Comparison of ENCODE assay signal across 23 mouse cellular contexts in genomic region chr14:23923356-23923755, GRCm38 (mm10).
DNase-seq lines count a peak whose midpoint lies in the region; ATAC-seq and TF ChIP-seq lines count a peak whose summit lies in the region.
"Had no signal": no experiment of that assay in that cellular context is flagged by ENCODE, and none has a peak within 500 bp of the region (broad histone marks: within the 10 kb centered on the region; RNA-seq: fewer than 3 reads in every experiment).

No protein-coding gene starts in this region.

- H3K27me3 ChIP-seq in hindbrain, embryonic 16.5 days (replicated peaks; ENCODE audit: control insufficient read depth, insufficient read depth, low read length) = no peaks in the 10 kb centered on the region
- no peaks in the 10 kb centered on the region for H3K27me3 ChIP-seq in hindbrain, embryonic 12.5 days
- H3K27me3 ChIP-seq in midbrain, postnatal 0 days (ENCODE audit: insufficient read depth, low read length) = no peaks in the 10 kb centered on the region
- H3K27me3 ChIP-seq in midbrain, embryonic 16.5 days (ENCODE audit: control insufficient read depth, insufficient read depth, low read depth, low read length) = no peaks in the 10 kb centered on the region
- H3K27me3 ChIP-seq: CH12.LX; forebrain, embryonic 13.5 days had no signal

- peaks cover 6% of the 10 kb centered on the region for H3K4me1 ChIP-seq in hindbrain, embryonic 16.5 days (ENCODE audit: control insufficient read depth, insufficient read depth, low read depth, low read length)
- H3K4me1 ChIP-seq in hindbrain, embryonic 12.5 days = no peaks in the 10 kb centered on the region
- H3K4me1 ChIP-seq in midbrain, postnatal 0 days (ENCODE audit: insufficient read depth, low read length) = no peaks in the 10 kb centered on the region
- H3K4me1 ChIP-seq in midbrain, embryonic 16.5 days (ENCODE audit: control insufficient read depth, insufficient read depth, low read length) = no peaks in the 10 kb centered on the region; the same call in 1 of the 2 replicates
- peaks cover 6% of the 10 kb centered on the region; the same call in 1 of the 2 replicates for H3K4me1 ChIP-seq in cortical plate, adult 2 months (ENCODE audit: control insufficient read depth, insufficient read depth, low read length)
- H3K4me1 ChIP-seq: forebrain, embryonic 10.5 days; forebrain, embryonic 13.5 days had no signal

- intact Hi-C loops in gastrocnemius, adult 2 months (cut with DNase I) = no loop called here

- DNase-seq in gastrocnemius, adult 2 months = no peak
- DNase-seq in gastrocnemius, adult 8-10 months (ENCODE audit: low spot score in 2 of 2) = no peak
- DNase-seq in midbrain, postnatal 0 days (ENCODE audit: low spot score) = no peak
- no peak for DNase-seq in adrenal gland, adult 2 months
- DNase-seq: adrenal gland, postnatal 14 days; B cell, adult 2 months; cerebellum, adult 11-12 months; cerebellum, adult 8-10 months; cerebellum, postnatal 36 days; gastrocnemius, postnatal 14 days; heart, adult 11 months; kidney, adult 11 months had no signal

- H3K9me3 ChIP-seq in hindbrain, embryonic 16.5 days (ENCODE audit: control insufficient read depth, low read length) = no peaks in the 10 kb centered on the region
- no peaks in the 10 kb centered on the region for H3K9me3 ChIP-seq in hindbrain, embryonic 12.5 days (replicated peaks)
- no peaks in the 10 kb centered on the region for H3K9me3 ChIP-seq in midbrain, postnatal 0 days (ENCODE audit: low read length)
- no peaks in the 10 kb centered on the region for H3K9me3 ChIP-seq in midbrain, embryonic 16.5 days (replicated peaks; ENCODE audit: control insufficient read depth, low read length, poor library complexity, severe bottlenecking)
- H3K9me3 ChIP-seq: forebrain, embryonic 10.5 days; forebrain, embryonic 13.5 days; G1E had no signal

- H3K4me2 ChIP-seq in hindbrain, embryonic 16.5 days (ENCODE audit: low read length) = no peak overlapping the region
- H3K4me2 ChIP-seq in hindbrain, embryonic 12.5 days (replicated peaks) = no peak overlapping the region
- H3K4me2 ChIP-seq in midbrain, postnatal 0 days (ENCODE audit: low read depth, low read length, poor library complexity, severe bottlenecking) = no peak overlapping the region
- H3K4me2 ChIP-seq in midbrain, embryonic 16.5 days (ENCODE audit: low read length) = no peak overlapping the region
- H3K4me2 ChIP-seq: forebrain, embryonic 13.5 days; heart, embryonic 11.5 days had no signal

- TF ChIP-seq POLR2A in cortical plate, adult 2 months (IDR thresholded peaks at IDR 0.05; ENCODE audit: extremely low read depth, insufficient read depth, low read length) = no peak

- 68% methylated on average over 2 of the region's 2 CpGs for WGBS in hindbrain, embryonic 16.5 days
- 90% methylated on average over 2 of the region's 2 CpGs for WGBS in hindbrain, embryonic 12.5 days
- WGBS in midbrain, postnatal 0 days = 77% methylated on average over 2 of the region's 2 CpGs
- WGBS in midbrain, embryonic 16.5 days = 83% methylated on average over 2 of the region's 2 CpGs

- no peak overlapping the region for H3K9ac ChIP-seq in hindbrain, embryonic 16.5 days (ENCODE audit: low read depth, low read length)
- H3K9ac ChIP-seq in hindbrain, embryonic 12.5 days = no peak overlapping the region
- no peak overlapping the region for H3K9ac ChIP-seq in midbrain, postnatal 0 days (replicated peaks; ENCODE audit: low read length, poor library complexity, severe bottlenecking)
- no peak overlapping the region for H3K9ac ChIP-seq in midbrain, embryonic 16.5 days (ENCODE audit: low read depth, low read length)
- H3K9ac ChIP-seq: forebrain, embryonic 13.5 days had no signal

- ATAC-seq in hindbrain, embryonic 16.5 days = no peak
- no peak for ATAC-seq in hindbrain, embryonic 12.5 days (ENCODE audit: low FRiP score)
- no peak for ATAC-seq in midbrain, postnatal 0 days (ENCODE audit: low FRiP score)
- ATAC-seq in midbrain, embryonic 16.5 days = no peak
- ATAC-seq: forebrain, embryonic 13.5 days; forebrain, embryonic 16.5 days; Patski had no signal

- H3K36me3 ChIP-seq in hindbrain, embryonic 16.5 days (ENCODE audit: control insufficient read depth, insufficient read depth, low read length) = no peaks in the 10 kb centered on the region
- no peaks in the 10 kb centered on the region for H3K36me3 ChIP-seq in hindbrain, embryonic 12.5 days
- H3K36me3 ChIP-seq in midbrain, postnatal 0 days (ENCODE audit: insufficient read depth, low read length) = no peaks in the 10 kb centered on the region
- H3K36me3 ChIP-seq in midbrain, embryonic 16.5 days (ENCODE audit: control insufficient read depth, insufficient read depth, low read length) = no peaks in the 10 kb centered on the region
- H3K36me3 ChIP-seq: forebrain, embryonic 10.5 days; G1E had no signal

- peak overlapping the region; percentile 60 for H3K27ac ChIP-seq in gastrocnemius, adult 2 months
- H3K27ac ChIP-seq in hindbrain, embryonic 16.5 days (ENCODE audit: low read depth, low read length) = 0 out of 2 replicates have a peak overlapping the region, but pooled peaks have one; percentile 20
- no peak overlapping the region for H3K27ac ChIP-seq in hindbrain, embryonic 12.5 days
- 0 out of 2 replicates have a peak overlapping the region, but pooled peaks have one; percentile 26 for H3K27ac ChIP-seq in midbrain, postnatal 0 days (ENCODE audit: low read depth, low read length)
- no peak overlapping the region for H3K27ac ChIP-seq in midbrain, embryonic 16.5 days (ENCODE audit: low read length)
- H3K27ac ChIP-seq in cortical plate, adult 2 months (ENCODE audit: insufficient read depth, low read length) = peak overlapping the region; percentile 28; the same call in 1 of the 2 replicates
- H3K27ac ChIP-seq: forebrain, embryonic 10.5 days; forebrain, embryonic 13.5 days had no signal

- no peak overlapping the region for H3K4me3 ChIP-seq in gastrocnemius, adult 2 months
- no peak overlapping the region for H3K4me3 ChIP-seq in hindbrain, embryonic 16.5 days (ENCODE audit: low read length)
- no peak overlapping the region for H3K4me3 ChIP-seq in hindbrain, embryonic 12.5 days
- no peak overlapping the region for H3K4me3 ChIP-seq in midbrain, postnatal 0 days (ENCODE audit: low read depth, low read length)
- no peak overlapping the region for H3K4me3 ChIP-seq in midbrain, embryonic 16.5 days (ENCODE audit: low read depth, low read length)
- no peak overlapping the region for H3K4me3 ChIP-seq in cortical plate, adult 2 months (ENCODE audit: insufficient read depth, low read length)
- H3K4me3 ChIP-seq: forebrain, embryonic 10.5 days; forebrain, embryonic 13.5 days had no signal

- no peak for TF ChIP-seq CTCF in gastrocnemius, adult 2 months (IDR thresholded peaks at IDR 0.05)
- no peak for TF ChIP-seq CTCF in midbrain, postnatal 0 days (IDR thresholded peaks at IDR 0.05)
- no peak for TF ChIP-seq CTCF in cortical plate, adult 2 months (IDR thresholded peaks at IDR 0.05; ENCODE audit: extremely low read depth, insufficient read depth, low read length)

Comparison
In these comparisons a context has a peak if more than half of its experiments do, and no peak if none do; other contexts are left out.
1. H3K27ac ChIP-seq: peak in gastrocnemius, adult 2 months (single experiment), hindbrain, embryonic 16.5 days (single experiment), midbrain, postnatal 0 days (single experiment) and cortical plate, adult 2 months (single experiment); none in hindbrain, embryonic 12.5 days (single experiment) and midbrain, embryonic 16.5 days (single experiment).